Mouse (Mus musculus): ENCODE measurements around the gene Cd47. TPM values are rescaled to one million over a fixed set of nuclear protein-coding genes. Genes with fewer than 3 reads are reported as not detected.

Cd47 gene
- total RNA-seq, 2 experiments from 2014 or later = 230 to 245 TPM

GRCm38 (mm10) chr16:49858907-49859853, 58.8 kb downstream of the Cd47 start:
- DNase-seq (ENCODE audit: low spot score in 2 of 2) = no peak

- no peak for DNase-seq (ENCODE audit: low spot score in 2 of 2)
Observed at GRCm38 (mm10) chr16:49861986-49862385, 61.7 kb downstream of the Cd47 start.

DNA sequence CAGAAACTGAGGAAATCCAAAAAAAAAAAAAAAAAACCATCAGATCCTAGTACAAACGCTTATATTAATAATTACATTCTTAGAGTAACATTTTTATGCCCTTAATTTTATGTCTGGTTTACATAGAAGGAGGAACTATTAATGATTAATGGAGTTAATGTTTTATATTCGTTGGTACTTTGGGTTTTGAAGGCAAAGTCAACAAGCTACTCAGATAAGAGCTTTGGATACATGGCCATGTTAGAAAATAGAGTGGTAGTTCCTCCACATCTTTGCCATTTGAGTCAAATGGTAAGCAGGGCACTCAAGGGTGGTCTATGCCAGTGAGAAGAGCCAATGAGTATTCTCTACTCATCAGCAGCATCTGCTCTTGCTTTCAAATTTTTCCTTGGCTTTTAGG, 66.3 kb downstream of the Cd47 start:
- no peak for DNase-seq (ENCODE audit: low spot score in 2 of 2)

GRCm38 (mm10) chr16:49868278-49868677, 67.9 kb downstream of the Cd47 start:
- DNase-seq (ENCODE audit: low spot score in 2 of 2) = no peak

GRCm38 (mm10) chr16:49873918-49874317, 73.6 kb downstream of the Cd47 start:
- DNase-seq (ENCODE audit: low spot score in 2 of 2) = no peak

- no peak for DNase-seq (ENCODE audit: low spot score in 2 of 2)
Observed at GRCm38 (mm10) chr16:49874546-49874945, 74.2 kb downstream of the Cd47 start.

DNA sequence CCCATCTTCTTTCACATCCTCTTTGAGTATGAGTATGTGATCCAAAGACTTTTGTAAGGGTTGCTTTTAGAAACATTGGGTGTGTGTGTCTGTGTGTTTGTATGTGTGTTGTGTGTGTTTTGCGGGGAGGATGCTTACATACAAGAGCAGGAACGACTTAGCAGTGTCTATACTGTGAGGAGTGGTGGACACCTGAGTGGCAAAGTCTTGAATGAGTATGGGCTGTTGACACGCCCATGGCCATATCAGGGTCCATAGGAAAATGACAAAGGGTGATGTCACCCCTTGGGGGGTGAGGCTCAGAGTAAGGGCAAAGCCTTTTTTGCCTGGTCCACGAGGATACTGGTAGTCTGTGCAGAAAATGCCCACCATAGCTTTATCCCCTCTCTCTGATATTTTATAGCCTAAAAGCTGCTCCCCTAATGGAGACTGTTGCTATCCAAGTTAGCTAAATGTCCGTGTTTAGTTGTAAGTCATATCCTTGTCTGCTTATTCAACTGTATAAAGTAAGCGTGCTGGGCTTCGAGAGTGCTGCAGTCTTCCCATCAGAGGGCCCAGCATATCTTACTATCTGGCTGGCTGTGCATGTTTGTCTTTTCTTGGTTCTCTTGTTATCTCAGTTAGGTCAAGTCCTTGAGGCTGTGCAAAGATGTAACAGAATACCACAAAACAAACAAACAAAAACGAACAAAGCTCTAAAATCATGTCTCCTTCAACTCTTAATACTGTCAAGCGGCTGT, 76.1 kb downstream of the Cd47 start:
- no peak for DNase-seq (ENCODE audit: low spot score in 2 of 2)

GRCm38 (mm10) chr16:49877243-49877642, 76.9 kb downstream of the Cd47 start:
- no peak for DNase-seq (ENCODE audit: low spot score in 2 of 2)

GRCm38 (mm10) chr16:49878051-49878450, 77.7 kb downstream of the Cd47 start:
- DNase-seq (ENCODE audit: low spot score in 2 of 2) = no peak

DNA sequence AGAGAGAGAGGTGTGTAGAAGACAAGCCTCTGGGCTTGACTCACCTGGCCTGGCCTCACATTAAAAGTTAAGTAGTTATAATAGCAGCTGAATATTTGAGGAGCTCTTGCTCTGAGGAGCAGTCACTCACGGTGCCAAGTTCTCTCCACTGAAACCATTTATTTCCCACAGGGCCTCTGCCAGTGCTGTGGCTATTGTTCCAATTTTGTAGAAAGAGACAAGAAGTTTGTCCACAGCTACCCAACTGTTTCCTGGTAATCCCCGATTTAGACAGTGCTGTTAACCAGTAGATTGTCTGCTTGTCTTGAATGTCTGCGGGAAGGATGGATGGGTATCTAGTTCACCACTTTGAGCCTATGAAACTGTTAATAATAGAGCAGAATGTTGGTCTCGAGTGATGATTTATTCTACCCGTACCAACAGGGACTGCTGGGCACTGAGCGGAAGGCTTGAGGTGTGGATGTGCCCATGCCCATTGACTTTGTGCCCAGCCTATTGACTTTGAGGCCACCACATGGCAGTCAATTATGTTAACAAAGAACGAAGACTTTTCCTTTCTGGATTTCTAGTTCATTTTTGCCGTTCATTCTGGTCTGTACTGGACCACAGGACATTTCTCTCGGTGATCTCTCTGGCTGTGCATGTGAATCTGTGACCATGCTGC, 86.2 kb downstream of the Cd47 start:
- DNase-seq (ENCODE audit: low spot score in 2 of 2) = no peak

DNA sequence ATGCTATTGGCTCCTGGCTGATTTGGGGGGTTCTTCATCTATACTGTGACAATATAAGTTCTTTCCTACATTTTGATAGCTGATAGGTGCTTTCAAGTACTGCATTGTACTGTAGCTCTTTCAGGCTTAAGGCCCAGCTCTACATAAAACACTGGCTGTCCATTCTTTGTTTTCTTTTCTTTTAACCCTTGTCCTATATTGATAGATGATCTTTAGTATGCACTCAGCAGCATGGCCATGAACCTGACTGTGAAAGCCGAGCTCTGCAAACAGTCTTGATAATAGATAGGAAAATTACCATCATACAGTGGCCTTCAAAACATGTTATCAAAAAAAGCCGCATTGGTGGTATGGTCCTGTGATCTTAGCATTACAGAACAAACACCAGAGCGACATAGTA, 87.0 kb downstream of the Cd47 start:
- DNase-seq (ENCODE audit: low spot score in 2 of 2) = no peak

GRCm38 (mm10) chr16:49887811-49888564, 87.7 kb downstream of the Cd47 start:
- DNase-seq (ENCODE audit: low spot score in 2 of 2) = no peak

GRCm38 (mm10) chr16:49889031-49889655, 88.8 kb downstream of the Cd47 start:
- DNase-seq (ENCODE audit: low spot score in 2 of 2) = no peak

GRCm38 (mm10) chr16:49892252-49892651, 91.9 kb downstream of the Cd47 start:
- no peak for DNase-seq (ENCODE audit: low spot score in 2 of 2)

DNA sequence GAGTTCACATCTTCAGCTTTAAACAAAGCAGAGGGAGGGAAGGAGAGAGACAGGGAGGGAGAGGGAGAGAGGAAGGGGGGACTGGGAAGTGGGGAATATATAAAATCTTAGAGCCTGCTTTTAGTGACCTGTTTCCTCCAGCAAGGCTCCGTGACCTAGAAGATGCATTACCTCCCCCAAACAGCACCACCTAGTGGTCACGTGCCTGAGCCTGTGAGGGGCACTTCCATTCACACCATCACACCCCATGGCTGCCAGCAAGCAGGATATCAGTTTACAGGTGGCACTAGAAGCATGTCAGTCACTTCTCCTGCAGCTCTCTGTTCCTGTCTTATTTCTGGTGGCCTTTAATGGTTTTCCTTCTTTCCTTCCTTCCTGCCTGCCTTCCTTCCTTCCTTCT, 92.6 kb downstream of the Cd47 start:
- DNase-seq (ENCODE audit: low spot score in 2 of 2) = no peak

GRCm38 (mm10) chr16:49894624-49895023, 94.3 kb downstream of the Cd47 start:
- DNase-seq (ENCODE audit: low spot score in 2 of 2) = no peak

DNA sequence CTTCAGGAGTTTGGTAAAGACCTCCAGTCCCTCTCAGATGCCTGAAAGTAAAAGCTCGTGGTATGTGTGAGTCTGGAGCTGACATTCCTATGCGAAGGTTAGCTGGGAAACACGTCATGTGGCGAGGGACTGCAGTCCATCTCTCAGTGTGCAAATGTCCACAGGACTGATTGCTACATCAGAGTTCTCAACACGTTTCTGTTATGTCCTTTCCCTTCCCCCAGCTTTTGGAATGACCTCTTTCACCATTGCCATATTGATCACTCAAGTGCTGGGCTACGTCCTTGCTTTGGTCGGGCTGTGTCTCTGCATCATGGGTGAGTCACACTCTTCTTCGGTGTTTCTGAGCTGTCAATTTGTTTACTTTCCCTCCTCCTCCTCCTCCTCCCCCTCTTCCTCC, 95.8 kb downstream of the Cd47 start:
- DNase-seq (ENCODE audit: low spot score in 2 of 2) = no peak

DNA sequence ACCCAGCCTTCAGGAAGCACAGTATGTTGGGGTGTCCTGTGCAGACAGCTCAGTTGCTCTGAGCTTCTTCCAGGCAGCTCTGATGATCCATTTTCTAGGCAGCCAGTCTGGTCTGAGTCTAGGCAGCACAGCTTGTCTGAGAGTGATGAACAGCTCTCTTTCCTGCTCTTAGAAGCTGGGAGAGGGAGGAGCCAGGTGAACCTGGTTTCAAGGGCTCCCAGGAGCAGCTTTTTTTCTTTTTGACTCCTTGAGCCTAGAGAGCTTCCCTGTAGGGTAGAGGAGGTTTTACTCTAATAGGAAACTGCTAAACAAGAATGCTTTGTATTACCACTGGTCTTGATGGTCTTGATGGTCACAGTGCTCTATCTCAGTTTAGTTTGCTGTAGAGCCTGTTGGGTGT, 101.1 kb downstream of the Cd47 start:
- no peak for DNase-seq (ENCODE audit: low spot score in 2 of 2)

DNA sequence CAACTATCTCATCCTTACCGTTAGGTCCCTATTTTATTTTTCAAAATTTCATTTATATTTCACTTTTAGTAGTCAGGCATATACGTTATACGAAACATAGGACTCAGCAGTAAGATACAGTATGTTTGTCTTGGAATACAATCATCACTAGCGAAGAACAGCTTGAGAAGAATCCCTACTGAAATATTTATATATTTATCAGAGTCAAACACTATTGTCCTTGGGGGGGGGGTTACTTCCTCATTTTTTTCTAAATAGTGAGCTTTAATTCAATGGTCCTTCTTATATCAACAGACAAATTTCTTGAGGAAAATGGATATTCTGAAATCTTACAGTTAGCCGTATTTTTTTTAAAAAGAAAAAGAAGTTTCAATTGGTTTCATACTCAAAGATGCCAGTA, 101.8 kb downstream of the Cd47 start:
- no peak for DNase-seq (ENCODE audit: low spot score in 2 of 2)

GRCm38 (mm10) chr16:49904248-49904930, 104.1 kb downstream of the Cd47 start:
- DNase-seq (ENCODE audit: low spot score in 2 of 2) = no peak
